Mouse (Mus musculus): Measurements from ENCODE around the gene Dnaja2.

GRCm38 (mm10) chr8:85556986-85557600, 1.9 kb upstream of the Dnaja2 start:
- TF ChIP-seq CTCF (IDR thresholded peaks at IDR 0.05; ENCODE audit: borderline replicate concordance, insufficient read depth, low read length) (no peak), POLR2A (IDR thresholded peaks at IDR 0.05; ENCODE audit: low read depth, low read length) (no peak)
